Mouse (Mus musculus) lung, postnatal 36 days (tissue): ENCODE measurements around the gene Tenm4.

Experiments
- DNase-seq: peaks from one replicate; pipeline ENCODE4 v3.0.0; 2022; ENCODE audit warnings: mixed read lengths

Gene Tenm4

DNA sequence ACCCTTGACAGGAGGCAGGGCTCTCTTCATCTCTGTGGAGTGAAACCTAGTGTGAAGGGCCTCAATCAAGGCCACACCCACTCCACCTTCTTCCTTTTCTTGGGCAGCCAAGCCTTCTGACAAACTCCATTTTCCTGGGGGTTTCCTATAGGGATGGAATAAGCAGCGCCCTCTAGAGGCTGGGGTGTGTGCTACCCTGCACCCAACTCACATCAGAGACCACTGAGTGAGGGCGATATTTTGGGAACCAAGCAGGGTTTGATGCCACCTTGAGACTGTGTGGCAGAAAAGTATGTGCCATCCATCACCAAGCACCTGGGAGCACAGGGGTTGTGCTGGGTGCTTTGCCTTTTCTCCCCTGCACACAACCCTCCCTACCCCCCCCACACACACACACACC, 483.2 kb downstream of the Tenm4 start:
- DNase-seq: no peak

GRCm38 (mm10) chr7:96655096-96655716, 484.2 kb downstream of the Tenm4 start:
- no peak for DNase-seq

DNA sequence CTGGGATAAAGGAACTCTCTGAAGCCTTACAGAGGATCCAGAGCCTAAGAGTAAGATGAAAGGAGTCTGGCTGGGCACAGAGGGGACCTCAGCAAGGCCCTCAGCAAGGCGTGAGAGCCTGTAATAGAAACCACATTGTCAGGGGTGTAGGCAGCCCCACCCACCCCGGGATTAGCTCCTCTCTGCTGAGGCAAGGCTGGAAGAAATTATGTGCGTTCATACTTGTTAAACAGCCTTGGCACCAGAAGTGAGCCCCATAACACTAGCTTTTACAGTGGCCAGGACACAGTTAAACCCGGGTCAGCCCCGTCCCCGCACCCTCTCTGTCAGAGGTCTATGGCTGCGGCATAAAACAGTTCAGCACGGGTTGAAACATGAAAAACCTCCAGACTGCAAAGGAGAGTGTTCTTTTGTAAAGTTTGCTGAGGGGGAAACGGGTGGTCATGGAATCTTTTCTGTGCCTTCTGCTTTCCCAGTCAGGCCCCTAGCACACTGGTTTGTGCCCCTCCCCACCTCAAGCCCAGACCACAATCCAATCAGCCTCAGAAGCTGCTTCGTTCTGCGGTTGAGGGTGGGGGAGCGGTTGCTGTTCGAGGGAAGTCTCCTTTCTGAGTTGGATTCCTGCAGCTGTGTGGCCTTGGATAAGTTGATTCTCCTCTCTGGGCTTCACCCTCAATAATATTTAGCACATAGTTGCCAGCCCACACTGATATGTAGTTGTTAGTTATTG, 486.2 kb downstream of the Tenm4 start:
- no peak for DNase-seq

DNA sequence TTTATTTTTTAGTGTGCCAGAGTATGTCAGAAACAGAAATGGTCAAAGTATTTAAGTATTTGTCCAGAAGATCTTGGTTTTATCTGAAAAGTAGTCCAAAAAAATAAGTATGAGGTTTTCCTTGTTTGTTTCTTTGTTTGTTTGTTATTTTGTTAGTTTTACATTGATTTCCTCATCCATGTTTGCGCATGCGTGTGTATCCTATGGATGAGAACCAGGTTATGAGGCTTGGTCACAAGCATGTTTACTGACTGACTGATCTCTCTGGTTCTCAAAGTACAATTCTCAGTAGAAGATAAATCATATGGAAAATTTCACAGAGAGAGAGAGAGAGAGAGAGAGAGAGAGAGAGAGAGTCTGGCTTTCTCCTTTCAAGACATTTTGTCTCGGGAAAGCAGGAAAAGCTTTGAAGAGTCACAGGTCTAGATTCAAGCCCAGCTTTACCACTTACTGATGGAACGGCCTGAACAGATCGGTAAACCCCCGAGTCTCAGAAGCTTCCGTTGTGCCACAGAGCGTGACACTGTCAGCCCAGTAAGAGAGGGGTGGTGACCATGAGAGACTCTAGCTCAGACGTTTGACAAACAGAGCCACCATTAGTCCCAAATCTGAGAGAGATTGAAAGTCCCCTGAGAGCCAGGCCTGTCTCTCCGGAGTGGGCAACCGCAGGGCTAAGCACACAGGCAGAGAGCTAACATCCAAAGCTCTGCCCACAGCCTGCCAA, 487.0 kb downstream of the Tenm4 start:
- no peak for DNase-seq

- DNase-seq: peak; percentile 56
These were observed 489.9 kb downstream of the Tenm4 start for GRCm38 (mm10) chr7:96660907-96661306.

- DNase-seq: no peak
These were observed 490.5 kb downstream of the Tenm4 start for GRCm38 (mm10) chr7:96661352-96662169.

DNA sequence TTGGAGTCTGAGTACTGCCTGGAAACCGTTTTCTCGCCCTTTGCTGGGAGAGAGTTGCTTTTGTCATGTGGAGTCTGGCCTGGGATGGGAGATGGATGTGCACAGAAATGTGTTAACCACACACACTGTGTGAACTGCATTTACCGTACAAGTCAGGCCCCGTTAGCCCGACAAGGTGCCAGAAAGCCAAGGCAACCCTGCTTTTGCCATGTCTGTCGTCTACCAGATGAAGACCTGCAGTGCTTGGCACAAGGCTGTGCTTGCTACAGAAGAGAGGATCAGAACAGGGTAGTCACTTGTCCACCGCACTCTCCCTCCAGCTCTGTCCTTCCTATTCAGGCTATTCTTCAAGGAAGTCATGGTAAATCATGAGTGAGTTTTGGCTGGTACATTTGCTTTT, 492.3 kb downstream of the Tenm4 start:
- DNase-seq: no peak

DNA sequence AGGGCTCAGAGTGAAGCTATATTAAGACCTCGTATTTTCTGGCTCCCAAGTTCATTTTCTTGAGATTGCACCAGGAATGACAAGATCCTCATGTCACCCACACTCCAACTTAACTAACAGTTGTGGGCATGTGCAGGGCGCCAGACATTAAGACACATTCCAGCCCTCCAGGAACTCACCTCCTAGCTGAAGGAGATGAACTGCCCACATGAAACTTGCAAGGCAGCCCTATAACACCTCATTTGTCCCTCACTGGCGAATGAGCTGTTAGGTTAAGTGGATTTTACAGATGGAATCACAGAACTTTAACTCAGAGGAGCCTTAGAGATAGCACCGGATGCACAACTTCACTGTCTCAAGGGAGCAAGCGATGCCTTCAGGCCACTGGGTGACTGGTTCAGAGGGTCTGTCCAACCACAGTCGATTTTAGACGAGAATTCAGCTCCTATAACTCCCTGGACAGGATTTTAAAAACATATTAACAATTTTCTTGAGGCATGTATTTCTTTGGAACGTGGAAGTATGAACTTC, 495.4 kb downstream of the Tenm4 start:
- DNase-seq: peak; percentile 17

- DNase-seq: no peak
These were observed 496.6 kb downstream of the Tenm4 start for GRCm38 (mm10) chr7:96667688-96668087.

DNA sequence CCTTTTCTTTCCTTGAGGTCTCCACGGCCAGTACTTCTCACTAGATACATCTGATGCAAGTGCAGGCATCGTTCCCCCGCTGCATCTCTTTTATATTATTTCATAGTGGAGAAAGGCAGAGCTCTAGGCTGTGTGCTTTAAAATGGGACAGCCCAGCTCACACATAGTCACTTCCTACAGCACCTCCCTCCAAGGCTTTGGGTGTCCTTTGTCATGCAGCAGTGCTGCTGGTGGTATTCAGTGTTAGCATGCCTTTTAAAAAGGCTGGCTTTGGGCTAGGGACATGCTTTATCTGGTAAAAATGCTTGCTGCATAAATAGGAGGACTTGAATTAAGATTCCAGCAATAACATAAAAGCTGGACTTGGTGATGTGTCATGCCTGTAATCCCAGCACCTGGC, 499.0 kb downstream of the Tenm4 start:
- DNase-seq: no peak

- no peak for DNase-seq
These were observed 501.4 kb downstream of the Tenm4 start for GRCm38 (mm10) chr7:96672322-96672914.

- DNase-seq: peak; percentile 54
These were observed 506.0 kb downstream of the Tenm4 start for GRCm38 (mm10) chr7:96677082-96677481.

DNA sequence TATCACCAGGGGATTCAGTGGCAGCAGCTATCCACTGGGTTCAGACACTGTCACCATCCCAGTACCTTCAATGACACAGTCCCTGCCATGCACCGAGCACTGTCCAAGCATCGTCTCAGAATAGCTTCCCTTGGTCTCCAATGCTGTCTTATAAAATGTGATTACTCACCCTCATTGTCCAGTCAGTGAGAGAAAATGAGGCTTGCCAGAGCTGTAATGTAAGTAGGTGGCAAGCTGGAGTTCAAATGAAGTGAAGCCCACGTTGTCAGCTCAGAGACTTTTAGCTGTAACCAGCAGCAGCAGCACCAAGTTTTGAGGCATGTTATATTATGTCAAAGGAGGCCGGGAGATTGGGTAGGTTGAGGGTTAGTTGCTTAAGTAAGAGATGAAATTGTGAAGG, 507.2 kb downstream of the Tenm4 start:
- DNase-seq: no peak

- DNase-seq: no peak
These were observed 508.7 kb downstream of the Tenm4 start for GRCm38 (mm10) chr7:96679746-96680145.

DNA sequence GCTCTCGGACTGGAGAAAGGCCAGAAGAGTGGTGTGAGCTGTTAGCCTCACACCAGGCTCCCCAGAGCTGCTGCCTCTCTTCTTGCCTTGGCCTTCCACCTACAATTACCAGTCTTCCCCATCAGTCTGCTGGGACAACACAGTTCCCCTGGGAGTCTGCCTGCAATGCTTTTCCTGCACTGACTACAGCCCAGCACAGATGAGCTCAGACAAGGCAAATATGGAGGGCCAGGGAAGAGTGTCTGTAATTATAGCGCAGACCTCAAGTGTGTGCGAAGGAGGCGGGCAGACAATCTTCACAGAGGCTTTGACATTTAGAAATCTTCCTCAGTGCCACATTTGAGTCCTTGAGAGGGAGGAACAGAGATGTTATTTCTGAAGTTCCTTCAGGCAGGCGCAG, 509.4 kb downstream of the Tenm4 start:
- no peak for DNase-seq

GRCm38 (mm10) chr7:96681808-96682207, 510.8 kb downstream of the Tenm4 start:
- no peak for DNase-seq

DNA sequence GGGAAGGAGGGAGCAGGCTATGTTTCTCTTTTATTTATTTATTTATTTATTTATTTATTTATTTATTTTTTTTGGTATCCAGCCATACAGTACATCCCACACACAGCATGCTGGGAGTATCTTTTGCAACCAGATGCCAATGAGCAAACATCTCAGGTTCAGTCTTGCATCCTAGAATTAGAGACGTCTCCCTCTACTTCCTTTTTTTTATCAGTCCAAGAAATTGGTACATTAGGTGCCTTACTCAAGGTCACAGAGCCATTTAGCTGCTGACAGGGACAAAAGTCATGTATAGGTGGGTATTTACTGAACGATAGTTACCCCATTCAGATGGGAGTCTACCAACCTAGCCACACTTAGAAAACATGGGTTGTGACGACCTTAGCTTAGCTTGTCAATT, 517.1 kb downstream of the Tenm4 start:
- DNase-seq: no peak

GRCm38 (mm10) chr7:96701097-96701845, 530.2 kb downstream of the Tenm4 start:
- DNase-seq: no peak

- no peak for DNase-seq
These were observed 532.9 kb downstream of the Tenm4 start for GRCm38 (mm10) chr7:96703958-96704357.

DNA sequence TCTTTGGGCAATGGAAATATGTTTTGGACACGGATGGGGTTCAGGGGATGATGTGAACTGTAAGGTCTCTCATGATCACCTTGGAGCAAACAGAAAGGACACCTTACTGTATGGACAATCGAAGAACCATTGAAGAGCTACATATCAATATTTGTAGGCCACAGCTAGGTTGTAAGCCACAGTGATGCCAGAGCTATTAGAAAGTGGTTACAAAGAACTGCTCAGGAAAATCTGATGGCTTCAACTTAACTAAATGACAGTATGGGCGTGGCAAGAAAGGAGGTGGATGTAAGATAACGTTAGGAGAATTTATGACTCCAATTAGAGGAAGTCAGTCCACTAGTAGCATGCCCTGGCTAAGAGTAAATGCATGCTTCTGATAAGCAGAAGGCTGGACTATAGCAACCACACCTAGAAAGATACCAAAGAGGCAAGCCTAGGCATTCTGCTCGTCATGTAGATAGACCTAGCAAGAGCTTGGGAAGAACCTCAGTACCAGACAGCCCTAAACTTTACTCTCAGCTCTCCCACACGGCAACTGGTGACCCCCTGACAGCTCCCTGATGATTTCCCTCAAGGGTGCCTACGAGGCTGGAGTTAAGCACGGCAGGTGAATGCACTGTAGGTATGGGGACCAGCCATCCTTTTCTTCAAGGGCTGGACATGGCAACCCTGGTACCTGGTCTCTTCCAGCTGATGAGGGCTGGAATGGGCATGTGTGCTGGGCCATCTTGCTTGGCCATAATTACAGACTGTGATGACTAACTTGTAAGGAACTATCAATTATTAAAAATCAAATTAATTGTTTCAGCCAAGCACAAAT, 534.5 kb downstream of the Tenm4 start:
- no peak for DNase-seq

DNA sequence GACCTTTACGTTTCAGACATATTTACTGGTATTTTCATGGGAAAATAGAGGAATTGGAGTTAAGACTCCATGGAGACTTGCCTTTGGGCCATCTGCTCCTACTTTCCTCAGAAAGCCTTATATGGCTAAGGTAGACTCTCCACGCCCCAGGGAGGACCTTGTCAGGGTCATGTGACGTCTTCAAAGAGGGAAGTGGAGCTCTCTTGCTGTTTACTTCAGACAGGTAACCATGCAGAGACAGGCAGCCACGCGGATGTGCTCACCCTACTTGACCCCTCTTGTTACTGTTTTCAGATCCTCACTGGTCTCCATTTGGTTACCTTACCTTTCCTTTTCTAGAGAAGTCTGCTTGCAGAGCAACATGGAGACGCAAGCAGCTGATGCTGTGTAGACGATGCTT, 535.5 kb downstream of the Tenm4 start:
- DNase-seq: peak; percentile 1
